Mouse (Mus musculus) 3134 (cell line): ENCODE data around the gene Gtf2h5.

Experiments
- DNase-seq: peaks from one replicate; pipeline ENCODE4 v3.0.0-alpha.2; 2011; ENCODE audit warnings: low spot score; ENCODE audit not compliant: insufficient read length; ENCODE audit errors: extremely low read depth

Gtf2h5 gene

GRCm38 (mm10) chr17:6079287-6080122 is at the start of gene Gtf2h5, which contains the start of gene Serac1:
Gene Gtf2h5 (plus strand): TSS chr17:6079786.
Gene Serac1 (minus strand): TSS chr17:6079741.
- peak; percentile 95 for DNase-seq

GRCm38 (mm10) chr17:6035661-6036060 is 43.9 kb upstream of the Gtf2h5 start:
- no peak for DNase-seq

GRCm38 (mm10) chr17:6036458-6036857 is 43.1 kb upstream of the Gtf2h5 start:
- no peak for DNase-seq

GRCm38 (mm10) chr17:6036872-6037271 is 42.7 kb upstream of the Gtf2h5 start:
- DNase-seq: no peak

- no peak for DNase-seq
These were observed 42.1 kb upstream of the Gtf2h5 start for GRCm38 (mm10) chr17:6037507-6037906.

- no peak for DNase-seq
These were observed 26.8 kb upstream of the Gtf2h5 start for GRCm38 (mm10) chr17:6052801-6053200.

GRCm38 (mm10) chr17:6054934-6055355 is 24.6 kb upstream of the Gtf2h5 start:
- DNase-seq: peak; percentile 54

- DNase-seq: no peak
These were observed 16.8 kb upstream of the Gtf2h5 start for GRCm38 (mm10) chr17:6062793-6063192.

- no peak for DNase-seq
These were observed 16.1 kb upstream of the Gtf2h5 start for GRCm38 (mm10) chr17:6063532-6063931.

- DNase-seq: no peak
These were observed 13.6 kb upstream of the Gtf2h5 start for GRCm38 (mm10) chr17:6066021-6066420.

- DNase-seq: no peak
These were observed 12.0 kb upstream of the Gtf2h5 start for GRCm38 (mm10) chr17:6067613-6068012.

GRCm38 (mm10) chr17:6069866-6070265 is 9.7 kb upstream of the Gtf2h5 start:
- DNase-seq: no peak

- DNase-seq: no peak
These were observed 6.2 kb upstream of the Gtf2h5 start for GRCm38 (mm10) chr17:6073405-6073804.

GRCm38 (mm10) chr17:6083323-6083890 is 3.8 kb downstream of the Gtf2h5 start:
- no peak for DNase-seq

- no peak for DNase-seq
These were observed 12.0 kb downstream of the Gtf2h5 start for GRCm38 (mm10) chr17:6091604-6092003.

- DNase-seq: no peak
These were observed 16.0 kb downstream of the Gtf2h5 start for GRCm38 (mm10) chr17:6095579-6095978.

GRCm38 (mm10) chr17:6097884-6098283 is 18.3 kb downstream of the Gtf2h5 start:
- no peak for DNase-seq

GRCm38 (mm10) chr17:6102287-6102686 is 22.7 kb downstream of the Gtf2h5 start:
- DNase-seq: no peak

GRCm38 (mm10) chr17:6103566-6103965 is 24.0 kb downstream of the Gtf2h5 start:
- no peak for DNase-seq

- peak; percentile 70 for DNase-seq
These were observed 26.9 kb downstream of the Gtf2h5 start, which contains the start of gene Tulp4 for GRCm38 (mm10) chr17:6106361-6107014. Gene Tulp4 (plus strand): TSS chr17:6106437.

GRCm38 (mm10) chr17:6107015-6107601 is 27.5 kb downstream of the Gtf2h5 start:
- DNase-seq: peak; percentile 68
